Mouse (Mus musculus): ENCODE results near the gene Barx2.

Barx2 gene

GRCm38 (mm10) chr9:31886258-31886657 lies 27.0 kb downstream of the Barx2 start:
- no peak for DNase-seq

GRCm38 (mm10) chr9:31882376-31882775 lies 30.9 kb downstream of the Barx2 start:
- no peak for DNase-seq

- DNase-seq, result no peak
Measured at GRCm38 (mm10) chr9:31875556-31875955, 37.7 kb downstream of the Barx2 start.

GRCm38 (mm10) chr9:31874236-31874635 lies 39.0 kb downstream of the Barx2 start:
- no peak for DNase-seq

DNA sequence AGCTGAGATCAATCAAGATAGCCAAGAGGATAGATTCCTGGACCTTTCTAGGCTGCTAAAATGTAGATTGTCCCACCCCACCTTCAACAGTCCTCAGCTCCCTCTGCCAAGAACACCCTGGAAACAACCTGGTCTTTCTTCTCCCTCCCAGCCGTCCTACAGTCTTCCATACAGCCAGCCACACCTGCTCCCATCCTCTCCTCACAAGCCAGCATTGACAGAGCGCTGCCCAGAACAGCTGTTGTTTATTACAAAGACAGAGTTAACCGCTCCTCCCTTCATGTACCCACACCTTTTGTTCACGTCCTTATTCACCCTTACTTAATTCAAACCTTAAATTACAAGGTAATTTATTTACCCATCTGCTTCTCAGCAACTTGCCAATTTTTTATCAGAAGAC lies 41.9 kb downstream of the Barx2 start:
- DNase-seq, result no peak

- no peak for DNase-seq
Measured at GRCm38 (mm10) chr9:31868823-31869460, 44.3 kb downstream of the Barx2 start.

DNA sequence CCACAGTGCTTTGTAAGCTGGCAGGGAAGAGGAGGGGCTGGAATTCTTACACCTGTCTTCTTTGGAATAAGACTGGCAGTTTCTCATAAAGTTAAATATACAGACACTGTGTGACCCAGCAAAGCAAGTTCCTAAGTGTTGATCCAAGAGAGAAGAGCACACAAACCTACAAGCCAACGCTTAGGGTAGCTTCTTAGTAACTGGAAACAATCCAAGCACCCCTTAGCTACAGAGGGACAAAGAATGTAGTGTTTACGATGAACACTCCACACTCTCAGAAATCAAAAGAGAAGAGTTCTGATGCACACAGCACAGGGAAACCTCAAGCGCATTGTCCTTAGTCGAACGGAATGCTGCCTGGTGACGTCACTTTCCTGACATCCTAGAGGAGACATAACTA lies 49.4 kb downstream of the Barx2 start:
- no peak for DNase-seq

GRCm38 (mm10) chr9:31859446-31859845 lies 53.8 kb downstream of the Barx2 start:
- no peak for DNase-seq

GRCm38 (mm10) chr9:31858720-31859340 lies 54.4 kb downstream of the Barx2 start:
- no peak for DNase-seq

DNA sequence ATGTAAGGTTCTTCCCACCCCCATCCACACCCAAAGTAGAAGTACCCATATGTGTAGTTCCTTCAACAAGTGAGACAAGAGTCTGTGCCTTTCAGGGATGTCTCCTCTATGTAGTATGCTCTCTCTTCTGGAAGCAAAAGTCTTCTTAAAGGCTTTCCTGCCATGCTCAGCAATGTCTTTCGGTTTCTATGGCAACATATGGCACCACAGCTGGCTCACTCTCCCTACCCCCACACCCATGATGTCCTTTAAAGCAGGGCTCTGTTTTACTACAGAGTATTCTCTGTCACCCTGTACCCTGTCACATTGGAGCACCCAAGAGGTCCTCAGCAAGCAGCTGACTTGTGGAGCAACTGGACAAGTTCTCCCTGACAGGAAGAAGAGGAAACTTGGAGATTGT lies 55.8 kb downstream of the Barx2 start:
- DNase-seq, result no peak

GRCm38 (mm10) chr9:31856437-31856836 lies 56.8 kb downstream of the Barx2 start:
- no peak for DNase-seq

GRCm38 (mm10) chr9:31855668-31856067 lies 57.6 kb downstream of the Barx2 start:
- DNase-seq, result peak; percentile 11 to 57

- DNase-seq, result no peak
Measured at GRCm38 (mm10) chr9:31851710-31852109, 61.6 kb downstream of the Barx2 start.

GRCm38 (mm10) chr9:31850706-31851105 lies 62.6 kb downstream of the Barx2 start:
- DNase-seq, result no peak

GRCm38 (mm10) chr9:31849387-31849786 lies 63.9 kb downstream of the Barx2 start:
- DNase-seq, result no peak

GRCm38 (mm10) chr9:31844614-31845013 lies 68.6 kb downstream of the Barx2 start:
- DNase-seq, result no peak

GRCm38 (mm10) chr9:31841108-31841815 lies 72.0 kb downstream of the Barx2 start:
- no peak for DNase-seq

DNA sequence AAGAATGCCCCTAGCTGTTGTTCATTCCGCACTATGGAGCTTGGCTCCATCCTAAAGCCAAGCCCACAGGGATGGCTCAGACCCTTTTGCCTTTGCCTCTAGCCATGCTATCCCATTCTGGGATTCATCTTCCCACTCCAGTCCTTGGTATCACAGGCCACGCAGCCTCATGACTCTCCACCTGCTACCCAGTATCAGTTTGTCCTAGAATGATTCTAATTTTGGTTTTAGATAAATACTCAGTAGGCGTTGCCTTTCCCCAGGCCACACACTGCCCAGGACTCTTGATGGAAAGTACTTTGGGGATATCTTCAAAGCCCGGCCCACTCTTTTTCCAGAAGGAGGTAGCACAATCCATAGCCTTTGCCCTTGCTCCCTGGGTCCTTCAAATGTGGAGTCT lies 72.7 kb downstream of the Barx2 start:
- DNase-seq, result no peak

- DNase-seq, result no peak
Measured at GRCm38 (mm10) chr9:31840037-31840436, 73.2 kb downstream of the Barx2 start.

DNA sequence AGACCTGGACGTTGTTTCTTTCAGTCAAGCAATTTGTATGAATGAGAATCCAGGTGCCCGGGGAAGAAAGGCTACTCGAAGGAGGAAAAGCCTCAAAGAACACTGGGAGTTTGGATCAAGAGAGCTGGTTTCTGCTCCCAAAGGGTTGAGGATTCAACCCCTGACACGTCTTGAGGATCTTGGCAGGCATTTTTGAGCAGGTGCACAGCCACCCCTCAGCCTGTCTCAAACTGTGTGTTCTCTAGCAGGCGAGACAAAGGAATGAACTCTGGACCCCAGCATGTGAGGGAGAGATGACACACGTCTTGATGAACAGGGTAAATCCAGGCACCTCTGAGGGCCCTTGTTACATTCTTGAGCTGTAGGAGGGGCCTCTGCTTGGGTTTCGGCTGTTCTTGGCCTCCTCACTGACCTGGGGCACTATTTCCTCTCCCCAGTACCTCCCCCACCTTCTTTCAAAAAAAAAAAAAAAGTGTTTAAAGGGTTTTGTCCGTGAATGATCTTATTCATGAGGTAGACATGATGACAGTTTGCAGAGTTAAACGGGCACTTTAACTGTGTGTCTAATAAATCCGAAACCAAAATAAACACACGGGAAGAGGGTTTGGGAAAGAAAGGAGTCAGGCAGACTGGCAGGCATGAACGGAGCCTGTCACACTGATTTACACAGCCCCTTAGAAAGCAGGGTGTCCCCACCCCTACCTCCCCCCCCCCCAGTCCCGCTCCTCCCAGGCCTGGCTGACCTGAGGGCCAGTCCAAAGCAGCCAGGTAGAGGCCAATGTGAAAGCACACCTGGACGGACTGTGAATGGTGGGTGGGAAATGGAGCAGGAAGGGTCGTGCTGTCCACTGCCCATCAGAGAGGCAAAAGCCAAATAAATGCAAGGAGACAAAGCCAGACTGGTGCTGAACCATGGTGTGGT lies 73.9 kb downstream of the Barx2 start:
- no peak for DNase-seq

GRCm38 (mm10) chr9:31838047-31838446 lies 75.2 kb downstream of the Barx2 start:
- no peak for DNase-seq

- DNase-seq, result peak in 1 of 2 experiments; percentile 27
Measured at GRCm38 (mm10) chr9:31808753-31809152, 104.5 kb downstream of the Barx2 start.

GRCm38 (mm10) chr9:31802641-31803040 lies 110.6 kb downstream of the Barx2 start:
- no peak for DNase-seq
